Mouse (Mus musculus): ENCODE measurements at regions not wholly inside any gene's neighbourhood (a gene's known extent, or its start where the extent isn't known, plus 50 kb on each side); places are given as distances from the start of the nearest gene placed in this dataset.
"Not testable (repeated sequence)": the region's sequence is repeated elsewhere in the genome, so short reads cannot be mapped to it uniquely, and the experiment has no call there.

DNA sequence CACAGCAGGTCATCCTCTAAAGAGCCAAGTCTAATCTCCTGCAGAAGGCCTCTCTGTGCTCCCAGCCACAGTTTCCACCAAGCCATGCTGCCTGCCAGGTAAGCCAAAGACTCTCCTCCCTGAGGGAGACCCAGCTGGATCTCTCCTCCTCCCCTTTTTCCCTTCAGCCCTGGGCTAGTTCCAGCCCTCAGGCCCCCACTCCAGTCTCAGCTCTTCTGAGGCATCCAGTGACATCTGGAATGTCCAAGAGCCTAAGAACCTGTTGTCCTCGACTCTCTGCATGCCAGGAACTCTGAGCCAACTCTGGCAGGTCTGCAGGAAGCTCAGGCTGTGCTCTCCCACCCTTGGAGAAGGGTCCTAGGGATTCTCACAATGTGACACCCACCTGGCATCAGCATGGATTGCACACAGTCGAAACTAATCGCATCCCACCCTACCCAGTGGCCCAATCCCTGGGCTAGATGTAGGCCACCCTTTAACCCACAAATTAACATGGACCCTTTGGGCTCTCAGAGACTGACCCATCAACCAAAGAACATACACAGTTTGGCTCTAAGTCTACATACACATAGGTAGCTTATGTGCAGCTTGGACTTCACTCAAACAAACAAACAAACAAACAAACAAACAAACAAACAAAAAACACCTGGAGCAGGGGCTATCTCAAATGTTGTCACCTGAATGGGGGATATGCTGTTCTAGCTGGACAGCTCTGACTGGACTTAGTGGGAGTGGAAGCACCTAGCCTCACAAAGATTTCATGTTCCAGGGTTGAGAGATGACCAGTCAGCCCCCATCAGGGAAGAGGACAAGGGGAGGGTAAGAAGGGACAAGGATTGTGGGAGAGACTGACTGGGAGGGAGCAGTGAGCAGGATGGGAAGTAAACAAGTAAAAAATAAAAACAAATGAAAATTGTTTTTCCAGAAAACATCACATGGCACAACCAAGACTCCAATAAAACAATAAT lies 57.9 kb upstream of the Zfp709 start:
- not testable (repeated sequence) for H3K27ac ChIP-seq (ENCODE audit: insufficient read depth, low read depth, low read length); H3K4me3 ChIP-seq (ENCODE audit: low read depth, low read length); H3K27me3 ChIP-seq (ENCODE audit: control insufficient read depth, insufficient read depth, low read length); H3K4me1 ChIP-seq (ENCODE audit: control insufficient read depth, insufficient read depth, insufficient read length, low read length); H3K36me3 ChIP-seq (ENCODE audit: control insufficient read depth, insufficient read depth, low read length)
- 59% methylated on average over 3 of the region's 3 CpGs for WGBS

DNA sequence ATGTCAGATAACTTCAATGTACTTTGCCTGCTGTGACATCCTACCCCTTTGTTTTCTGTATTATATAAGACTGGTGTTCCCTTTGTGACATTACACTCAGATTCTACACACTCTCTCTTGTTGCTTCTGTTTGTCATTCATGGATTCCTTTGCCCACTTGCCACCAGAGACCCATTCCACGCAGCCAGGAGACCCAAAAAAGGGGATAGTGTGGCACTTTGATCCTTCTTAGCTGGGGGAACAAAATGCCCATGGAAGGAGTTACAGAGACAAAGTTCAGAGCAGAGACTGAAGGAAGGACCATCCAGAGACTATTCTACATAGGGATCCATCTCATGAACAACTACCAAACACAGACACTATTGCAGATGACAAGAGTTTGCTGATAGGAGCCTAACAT lies 59.1 kb upstream of the Zfp709 start:
- not testable (repeated sequence) for H3K4me1 ChIP-seq (ENCODE audit: control insufficient read depth, insufficient read depth, insufficient read length, low read length); H3K4me3 ChIP-seq (ENCODE audit: low read depth, low read length); H3K27ac ChIP-seq (ENCODE audit: insufficient read depth, low read depth, low read length); H3K36me3 ChIP-seq (ENCODE audit: control insufficient read depth, insufficient read depth, low read length); H3K27me3 ChIP-seq (ENCODE audit: control insufficient read depth, insufficient read depth, low read length)
- 59% methylated on average over 1 of the region's 1 CpGs for WGBS

DNA sequence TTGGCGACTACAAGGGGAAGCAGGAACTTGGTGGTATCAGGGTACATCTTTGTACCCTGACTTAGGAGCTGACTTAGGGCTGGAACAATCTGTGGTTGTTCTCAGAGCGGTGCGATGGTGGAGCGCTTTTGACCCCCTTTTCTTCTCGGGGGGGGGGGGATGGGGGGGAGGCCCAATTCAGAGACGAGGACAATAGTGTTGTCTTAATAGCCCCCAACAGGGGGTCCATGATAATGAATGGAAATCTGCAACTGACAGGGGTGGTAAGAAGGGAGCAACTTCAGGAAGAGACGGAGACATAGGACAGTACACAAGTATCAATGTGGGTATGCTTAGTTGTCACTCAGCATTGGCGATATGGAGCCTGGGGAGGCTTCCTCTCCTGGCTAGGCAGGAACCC lies 61.9 kb upstream of the Zfp709 start:
- H3K36me3 ChIP-seq (ENCODE audit: control insufficient read depth, insufficient read depth, low read length); H3K27ac ChIP-seq (ENCODE audit: insufficient read depth, low read depth, low read length): not testable (repeated sequence)
- WGBS: 89% methylated on average over 8 of the region's 8 CpGs

DNA sequence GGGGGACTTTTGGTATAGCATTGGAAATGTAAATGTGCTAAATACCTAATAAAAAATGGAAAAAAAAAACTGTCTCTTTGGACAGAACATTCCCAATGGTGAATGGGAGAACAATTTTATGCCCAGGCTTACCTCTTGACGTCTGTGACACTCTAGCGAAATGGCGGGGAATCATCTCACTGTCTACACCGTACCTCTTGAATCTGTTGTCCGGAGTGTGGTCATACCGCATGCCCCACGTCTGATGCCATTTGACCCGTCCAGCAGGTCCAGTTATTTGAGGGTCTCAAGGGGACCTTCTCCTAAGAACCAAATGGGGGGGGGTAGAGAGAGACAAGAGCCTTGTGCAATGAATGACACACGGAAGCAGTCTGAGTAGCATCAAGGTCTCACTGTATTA lies 62.4 kb upstream of the Zfp709 start:
- H3K27me3 ChIP-seq (ENCODE audit: control insufficient read depth, insufficient read depth, low read length); H3K27ac ChIP-seq (ENCODE audit: insufficient read depth, low read depth, low read length); H3K4me3 ChIP-seq (ENCODE audit: low read depth, low read length); H3K36me3 ChIP-seq (ENCODE audit: control insufficient read depth, insufficient read depth, low read length); H3K4me1 ChIP-seq (ENCODE audit: control insufficient read depth, insufficient read depth, insufficient read length, low read length): not testable (repeated sequence)
- WGBS: 91% methylated on average over 9 of the region's 9 CpGs

More for the DNA sequence above, 61.9 kb upstream of the Zfp709 start:
- not testable (repeated sequence) for H3K27me3 ChIP-seq (ENCODE audit: control insufficient read depth, insufficient read depth, low read length); H3K4me1 ChIP-seq (ENCODE audit: control insufficient read depth, insufficient read depth, insufficient read length, low read length); H3K4me3 ChIP-seq (ENCODE audit: low read depth, low read length)

DNA sequence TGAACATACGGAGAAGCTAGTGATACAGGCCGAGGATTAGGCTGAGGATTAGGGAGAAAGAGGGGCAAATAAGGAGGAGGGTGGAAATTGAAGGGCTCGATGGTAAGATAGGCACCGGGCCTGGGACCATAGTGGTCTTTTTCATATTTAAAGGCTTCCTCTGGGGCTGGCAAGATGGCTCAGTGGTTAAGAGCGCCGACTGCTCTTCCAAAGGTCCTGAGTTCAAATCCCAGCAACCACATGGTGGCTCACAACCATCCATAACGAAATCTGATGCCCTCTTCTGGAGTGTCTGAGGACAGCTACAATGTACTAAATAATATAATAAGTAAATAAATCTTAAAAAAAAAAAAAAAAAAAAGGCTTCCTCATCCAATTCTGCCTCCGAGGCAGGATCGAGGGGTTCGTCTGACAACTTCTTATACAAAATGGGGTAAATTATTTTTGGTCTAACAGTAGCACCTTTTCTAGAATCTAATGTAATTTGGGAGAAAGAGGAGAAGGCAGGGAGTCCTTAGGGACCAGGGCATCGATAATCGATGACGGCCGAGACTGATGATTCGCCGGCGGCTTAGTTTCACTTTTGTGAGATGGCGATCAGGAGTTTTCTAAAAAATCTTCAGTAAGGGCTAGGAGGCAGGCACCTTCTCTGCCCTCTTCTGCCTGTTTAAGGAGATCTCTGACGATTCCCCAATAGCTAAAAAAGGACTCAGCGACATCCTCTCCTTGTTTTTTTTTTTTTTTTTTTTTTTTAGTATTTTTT lies 65.4 kb upstream of the Zfp709 start:
- not testable (repeated sequence) for H3K27me3 ChIP-seq (ENCODE audit: control insufficient read depth, insufficient read depth, low read length); H3K27ac ChIP-seq (ENCODE audit: insufficient read depth, low read depth, low read length); H3K4me1 ChIP-seq (ENCODE audit: control insufficient read depth, insufficient read depth, insufficient read length, low read length); H3K36me3 ChIP-seq (ENCODE audit: control insufficient read depth, insufficient read depth, low read length); H3K4me3 ChIP-seq (ENCODE audit: low read depth, low read length)
- 90% methylated on average over 20 of the region's 20 CpGs for WGBS

DNA sequence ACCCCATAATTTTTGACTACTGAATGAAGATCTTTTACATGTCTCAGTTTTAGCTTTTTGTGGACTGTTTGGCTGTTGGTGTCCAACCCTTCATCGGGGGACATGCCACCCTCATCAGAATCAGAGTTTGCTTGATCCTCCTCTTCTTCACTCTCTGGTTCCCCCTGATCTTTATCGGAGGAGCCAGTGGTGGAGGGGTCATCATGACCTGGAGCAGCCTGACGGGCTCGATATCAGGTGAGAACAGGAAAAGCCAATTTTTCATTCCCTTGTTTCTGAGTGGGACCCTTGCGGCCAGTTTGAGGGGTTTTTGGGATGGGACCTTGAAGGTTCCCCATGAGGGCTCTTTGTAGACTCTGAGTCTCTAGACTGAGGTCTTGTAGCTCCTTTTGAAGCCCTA lies 66.0 kb upstream of the Zfp709 start:
- H3K27ac ChIP-seq (ENCODE audit: insufficient read depth, low read depth, low read length); H3K4me1 ChIP-seq (ENCODE audit: control insufficient read depth, insufficient read depth, insufficient read length, low read length); H3K4me3 ChIP-seq (ENCODE audit: low read depth, low read length); H3K27me3 ChIP-seq (ENCODE audit: control insufficient read depth, insufficient read depth, low read length); H3K36me3 ChIP-seq (ENCODE audit: control insufficient read depth, insufficient read depth, low read length): not testable (repeated sequence)
- WGBS: 92% methylated on average over 5 of the region's 5 CpGs

DNA sequence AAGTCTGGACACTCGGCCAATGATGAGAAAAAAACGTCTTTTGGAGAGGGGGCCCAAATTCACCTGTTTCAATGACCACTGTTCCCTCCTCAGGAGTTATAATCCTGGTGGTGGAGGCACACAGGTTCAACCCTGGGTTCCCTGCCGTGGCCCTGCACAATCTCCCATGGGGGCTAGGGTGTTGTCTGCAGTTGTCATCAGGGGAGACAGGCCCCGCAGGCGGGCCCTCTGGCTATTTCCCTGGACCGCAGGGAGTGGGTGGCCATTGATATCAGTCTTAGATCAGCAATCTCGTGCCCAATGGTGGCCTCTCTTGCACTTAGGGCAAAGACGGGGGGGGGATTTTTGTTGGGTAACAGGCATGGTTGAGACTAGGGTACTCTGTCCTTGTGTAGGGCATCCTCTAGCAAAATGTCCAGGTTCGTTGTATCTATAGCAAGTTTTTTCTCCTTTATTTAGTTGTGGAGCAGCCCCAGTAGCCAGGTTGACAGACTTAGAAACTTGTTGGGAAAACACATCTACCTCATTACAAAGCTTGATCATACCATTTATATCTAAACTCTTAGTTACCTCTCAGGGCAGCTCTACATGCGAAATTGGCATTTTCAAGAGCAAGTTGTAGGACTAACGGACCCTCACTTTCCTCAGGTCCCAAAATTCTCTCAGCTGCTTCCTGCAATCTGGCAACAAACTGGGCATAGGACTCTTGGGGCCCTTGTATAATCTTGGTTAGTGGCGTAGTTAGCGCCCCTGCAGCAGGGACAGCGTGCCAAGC lies 66.9 kb upstream of the Zfp709 start:
- 88% methylated on average over 14 of the region's 14 CpGs for WGBS
- H3K36me3 ChIP-seq (ENCODE audit: control insufficient read depth, insufficient read depth, low read length); H3K27me3 ChIP-seq (ENCODE audit: control insufficient read depth, insufficient read depth, low read length); H3K4me3 ChIP-seq (ENCODE audit: low read depth, low read length); H3K4me1 ChIP-seq (ENCODE audit: control insufficient read depth, insufficient read depth, insufficient read length, low read length); H3K27ac ChIP-seq (ENCODE audit: insufficient read depth, low read depth, low read length): not testable (repeated sequence)

DNA sequence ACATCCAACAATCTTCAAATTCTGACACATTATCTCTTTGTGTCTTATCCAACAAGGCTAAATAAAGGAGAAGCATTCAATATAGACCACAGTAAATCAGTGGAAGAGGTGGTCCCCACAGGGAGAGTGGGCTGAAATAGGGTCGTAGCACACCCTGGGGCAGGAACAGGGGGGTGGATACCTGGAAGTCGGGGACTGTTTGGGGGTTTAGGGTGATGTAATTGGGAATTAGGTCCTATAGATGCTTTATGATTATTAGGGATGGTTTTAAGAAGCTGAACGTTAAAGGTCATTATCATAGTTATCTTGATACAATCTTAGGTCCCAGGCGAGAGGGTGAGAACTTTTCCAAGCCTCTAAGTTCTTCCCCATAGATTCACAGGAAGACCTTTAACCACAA lies 67.9 kb upstream of the Zfp709 start:
- H3K4me3 ChIP-seq (ENCODE audit: low read depth, low read length); H3K27me3 ChIP-seq (ENCODE audit: control insufficient read depth, insufficient read depth, low read length); H3K27ac ChIP-seq (ENCODE audit: insufficient read depth, low read depth, low read length); H3K4me1 ChIP-seq (ENCODE audit: control insufficient read depth, insufficient read depth, insufficient read length, low read length); H3K36me3 ChIP-seq (ENCODE audit: control insufficient read depth, insufficient read depth, low read length): not testable (repeated sequence)
- 76% methylated on average over 4 of the region's 4 CpGs for WGBS

DNA sequence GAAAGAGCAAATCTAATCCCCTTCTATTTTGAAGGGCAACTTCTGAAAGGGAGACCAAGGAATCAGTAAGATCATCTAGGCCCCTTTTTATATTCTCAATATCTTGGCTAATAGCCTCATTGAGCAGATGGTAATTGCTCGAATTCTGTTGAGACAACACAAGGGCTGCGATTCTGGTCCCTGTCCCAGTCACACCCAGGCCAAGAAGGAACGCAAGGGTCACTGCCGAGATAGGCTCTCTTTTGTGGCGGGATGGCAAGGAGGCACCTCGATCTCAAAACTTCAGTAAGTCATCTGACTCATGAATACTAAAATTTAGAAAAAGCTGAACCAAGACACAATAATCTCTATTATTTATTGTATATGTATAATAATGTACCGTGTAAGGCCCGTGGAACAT lies 68.6 kb upstream of the Zfp709 start:
- not testable (repeated sequence) for H3K27me3 ChIP-seq (ENCODE audit: control insufficient read depth, insufficient read depth, low read length); H3K4me1 ChIP-seq (ENCODE audit: control insufficient read depth, insufficient read depth, insufficient read length, low read length); H3K36me3 ChIP-seq (ENCODE audit: control insufficient read depth, insufficient read depth, low read length); H3K27ac ChIP-seq (ENCODE audit: insufficient read depth, low read depth, low read length); H3K4me3 ChIP-seq (ENCODE audit: low read depth, low read length)
- WGBS: 85% methylated on average over 8 of the region's 8 CpGs

DNA sequence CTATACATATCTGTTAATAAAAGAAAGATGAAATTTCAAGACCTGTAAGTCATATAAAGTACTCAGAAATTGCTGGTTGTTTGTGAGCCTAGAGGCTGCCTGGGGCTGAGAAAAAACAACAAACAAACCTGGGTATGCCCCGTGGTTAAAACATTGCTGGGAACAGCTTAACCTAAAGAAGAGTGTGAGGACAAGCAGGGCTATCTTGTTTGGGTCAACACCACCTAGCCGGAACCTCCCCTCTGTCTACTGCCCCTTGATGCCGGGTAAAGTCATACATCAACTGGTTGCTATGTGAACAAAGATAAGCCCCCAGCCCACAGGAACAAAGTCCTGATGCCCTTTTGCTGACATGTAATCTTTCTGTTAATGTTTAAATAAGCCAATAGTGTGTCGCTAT lies 74.0 kb upstream of the Zfp709 start:
- H3K27me3 ChIP-seq (ENCODE audit: control insufficient read depth, insufficient read depth, low read length); H3K36me3 ChIP-seq (ENCODE audit: control insufficient read depth, insufficient read depth, low read length); H3K4me1 ChIP-seq (ENCODE audit: control insufficient read depth, insufficient read depth, insufficient read length, low read length); H3K27ac ChIP-seq (ENCODE audit: insufficient read depth, low read depth, low read length); H3K4me3 ChIP-seq (ENCODE audit: low read depth, low read length): not testable (repeated sequence)
- WGBS: 27% methylated on average over 3 of the region's 4 CpGs

DNA sequence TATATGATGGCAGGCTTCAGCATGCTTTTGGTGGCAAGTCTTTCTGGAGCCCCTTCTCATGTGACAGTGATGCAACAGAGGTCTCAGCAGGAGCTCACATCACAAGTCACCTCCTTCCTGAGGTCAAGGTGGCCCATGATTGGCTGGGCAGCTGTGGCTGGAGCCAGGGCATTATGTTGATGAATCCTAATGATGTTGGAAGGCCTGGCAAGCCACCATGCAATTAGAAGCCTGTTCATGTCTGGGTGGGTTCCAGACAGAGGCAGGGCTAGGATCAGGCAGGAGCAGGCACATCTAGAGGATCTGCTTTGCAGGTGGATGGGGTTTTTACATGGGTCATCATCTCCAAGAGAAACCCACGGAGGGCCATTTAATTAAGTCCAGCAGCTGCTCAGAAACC lies 77.2 kb upstream of the Zfp709 start:
- not testable (repeated sequence) for H3K4me3 ChIP-seq (ENCODE audit: low read depth, low read length); H3K27me3 ChIP-seq (ENCODE audit: control insufficient read depth, insufficient read depth, low read length); H3K4me1 ChIP-seq (ENCODE audit: control insufficient read depth, insufficient read depth, insufficient read length, low read length); H3K36me3 ChIP-seq (ENCODE audit: control insufficient read depth, insufficient read depth, low read length); H3K27ac ChIP-seq (ENCODE audit: insufficient read depth, low read depth, low read length)
- WGBS: 74% methylated on average over 1 of the region's 1 CpGs
